Mouse (Mus musculus) G1E (cell line): ENCODE data around the gene Ang.

ENCODE experiments used
- CTCF ChIP-seq: IDR thresholded peaks from 2 replicates; pipeline ENCODE4 v1.5.1; 2012; ENCODE audit warnings: low read depth, low read length, inconsistent platforms, mixed read lengths
- GATA1 ChIP-seq: IDR thresholded peaks from 2 replicates; pipeline ENCODE4 v1.6.1; 2012; ENCODE audit warnings: borderline replicate concordance, low read length, inconsistent platforms, mixed read lengths
- POLR2AphosphoS5 ChIP-seq: IDR thresholded peaks from 2 replicates; pipeline ENCODE4 v1.6.1; 2012; ENCODE audit warnings: low read depth, low read length, inconsistent platforms; ENCODE audit not compliant: insufficient replicate concordance
- TAL1 ChIP-seq: conservative IDR thresholded peaks from 2 replicates; pipeline ENCODE4 v1.6.1; 2012; ENCODE audit warnings: low read depth, low read length, inconsistent platforms, mixed read lengths

DNA sequence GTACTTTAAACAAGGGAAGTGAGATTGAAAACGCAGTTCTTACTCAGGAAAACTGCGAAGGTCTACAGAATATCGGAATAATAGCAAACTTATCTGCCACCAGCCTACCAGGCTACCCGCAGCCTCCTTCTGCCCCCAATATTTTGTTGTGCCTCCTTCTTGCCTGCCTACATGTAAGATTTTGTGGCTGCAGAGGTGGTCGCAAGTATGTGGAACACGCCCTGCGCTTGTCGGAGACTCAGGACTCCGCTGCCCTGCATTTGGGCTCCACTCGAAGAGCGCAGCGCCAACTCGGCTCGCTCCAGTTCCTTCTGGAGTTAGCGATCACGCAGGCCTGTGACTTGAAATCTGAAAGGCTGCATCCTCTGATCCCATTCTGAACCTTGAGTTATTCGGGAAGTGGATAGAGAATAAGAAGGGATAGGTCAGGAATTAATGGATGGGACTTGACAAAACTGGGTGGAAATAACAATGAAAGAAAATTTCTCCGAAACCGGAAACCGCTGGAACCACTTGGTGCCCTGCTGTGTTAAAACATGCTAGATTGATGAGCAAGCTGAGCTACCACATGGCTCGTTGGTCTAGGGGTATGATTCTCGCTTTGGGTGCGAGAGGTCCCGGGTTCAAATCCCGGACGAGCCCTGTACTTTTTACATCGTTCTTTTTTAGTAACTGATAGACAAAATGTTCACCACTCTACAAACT, 721 bp upstream of the Ang start:
- TF ChIP-seq CTCF (no peak), TAL1 (no peak), POLR2AphosphoS5 (no peak), GATA1 (no peak)
